Mouse (Mus musculus) splenic B cell, adult 2 months (primary cell): ENCODE measurements around the gene Sox30.
A peak's percentile ranks its signal among the peaks of the same experiment; 100 is the strongest.

ENCODE experiments used
- DNase-seq: peaks from one replicate; pipeline ENCODE4 v3.0.0-alpha.2; 2011; ENCODE audit warnings: low read depth, low spot score
- H3K27me3 ChIP-seq: 2 replicates; pipeline ENCODE4 v1.6.1; 2012; ENCODE audit warnings: mild to moderate bottlenecking, low read length, moderate library complexity, mixed read lengths; ENCODE audit not compliant: control insufficient read depth, poor library complexity, insufficient read depth, severe bottlenecking
- H3K36me3 ChIP-seq: 2 replicates; pipeline ENCODE4 v1.6.1; 2012; ENCODE audit warnings: mild to moderate bottlenecking, low read length, moderate library complexity, mixed read lengths; ENCODE audit not compliant: control insufficient read depth, poor library complexity, insufficient read depth, severe bottlenecking

Gene Sox30

GRCm38 (mm10) chr11:46056770-46057411, 76.8 kb downstream of the Sox30 start:
- Histone ChIP-seq H3K36me3 (no peaks in the 10 kb centered on the region), H3K27me3 (no peaks in the 10 kb centered on the region)
- peak; percentile 17 for DNase-seq

- no peak for DNase-seq
- no peaks in the 10 kb centered on the region for H3K27me3 ChIP-seq
Measured at GRCm38 (mm10) chr11:46058011-46058410, 77.9 kb downstream of the Sox30 start.

GRCm38 (mm10) chr11:46058916-46059315, 78.8 kb downstream of the Sox30 start:
- H3K36me3 ChIP-seq: no peaks in the 10 kb centered on the region; the same call in 1 of the 2 replicates
- H3K27me3 ChIP-seq: no peaks in the 10 kb centered on the region
- no peak for DNase-seq

More at GRCm38 (mm10) chr11:46058011-46058410, 77.9 kb downstream of the Sox30 start:
- no peaks in the 10 kb centered on the region; the same call in 1 of the 2 replicates for H3K36me3 ChIP-seq

- DNase-seq: peak; percentile 54
Measured at GRCm38 (mm10) chr11:46059887-46060650, 80.0 kb downstream of the Sox30 start.

GRCm38 (mm10) chr11:46060651-46061020, 80.5 kb downstream of the Sox30 start:
- no peak for DNase-seq
- Histone ChIP-seq H3K36me3 (peaks cover 5% of the 10 kb centered on the region; the same call in 1 of the 2 replicates), H3K27me3 (no peaks in the 10 kb centered on the region)

More at GRCm38 (mm10) chr11:46059887-46060650, 80.0 kb downstream of the Sox30 start:
- H3K36me3 ChIP-seq: peaks cover 3% of the 10 kb centered on the region; the same call in 1 of the 2 replicates
- no peaks in the 10 kb centered on the region for H3K27me3 ChIP-seq

GRCm38 (mm10) chr11:46061776-46062445, 81.8 kb downstream of the Sox30 start:
- DNase-seq: peak; percentile 56
- Histone ChIP-seq H3K27me3 (no peaks in the 10 kb centered on the region), H3K36me3 (peaks cover 8% of the 10 kb centered on the region; the same call in 1 of the 2 replicates)

GRCm38 (mm10) chr11:46062569-46062968, 82.5 kb downstream of the Sox30 start:
- DNase-seq: no peak
- Histone ChIP-seq H3K27me3 (no peaks in the 10 kb centered on the region), H3K36me3 (peaks cover 8% of the 10 kb centered on the region; the same call in 1 of the 2 replicates)

- peak; percentile 69 for DNase-seq
- H3K36me3 ChIP-seq: peaks cover 8% of the 10 kb centered on the region; the same call in 1 of the 2 replicates
- H3K27me3 ChIP-seq: no peaks in the 10 kb centered on the region
Measured at GRCm38 (mm10) chr11:46062993-46063731, 83.1 kb downstream of the Sox30 start.

- no peaks in the 10 kb centered on the region for H3K27me3 ChIP-seq
- H3K36me3 ChIP-seq: peaks cover 8% of the 10 kb centered on the region; the same call in 1 of the 2 replicates
- DNase-seq: no peak
Measured at GRCm38 (mm10) chr11:46064767-46065166, 84.7 kb downstream of the Sox30 start.

- no peaks in the 10 kb centered on the region for H3K27me3 ChIP-seq
- peaks cover 8% of the 10 kb centered on the region; the same call in 1 of the 2 replicates for H3K36me3 ChIP-seq
- no peak for DNase-seq
Measured at GRCm38 (mm10) chr11:46065201-46066011, 85.3 kb downstream of the Sox30 start.
